Mouse (Mus musculus): ENCODE data around the gene Hist2h2aa2.

GRCm38 (mm10) chr3:96225421-96225820 lies 14.7 kb downstream of the Hist2h2aa2 start:
- TF ChIP-seq MAX (IDR thresholded peaks at IDR 0.05; ENCODE audit: low read depth), result no peak
- TF ChIP-seq POLR2A (IDR thresholded peaks at IDR 0.05; ENCODE audit: insufficient read length, low read depth), result no peak
- no peak for TF ChIP-seq MYOD1 (IDR thresholded peaks at IDR 0.05; ENCODE audit: control insufficient read depth in 1 of 3, insufficient read length in 2 of 3, low read depth in 2 of 3)
- no peak for TF ChIP-seq POLR2AphosphoS2 (IDR thresholded peaks at IDR 0.05; ENCODE audit: insufficient read length, low read depth)
- no peak for TF ChIP-seq REST (IDR thresholded peaks at IDR 0.05; ENCODE audit: insufficient read depth, insufficient read length)
- no peak for TF ChIP-seq SRF (IDR thresholded peaks at IDR 0.05; ENCODE audit: control insufficient read depth, insufficient read length, low read depth)

All from myocyte (in vitro differentiated cells).